Mouse (Mus musculus) layer of hippocampus, postnatal 14 days (tissue): ENCODE data around the gene Ppp2r5b. TPM values are rescaled to one million over a fixed set of nuclear protein-coding genes. Genes with fewer than 3 reads are reported as not detected.

Source experiments
- DNase-seq, 2 experiments: peaks; one replicate each; pipeline ENCODE4 v3.0.0; 2021 to 2022; ENCODE audit warnings: low spot score in 2 of 2, mixed read lengths in 1 of 2
- total RNA-seq, 2 experiments: library from RNA; stranded (reverse); gene quantifications; 2 replicates each; pipeline ENCODE4 v1.2.3; 2021

The Ppp2r5b gene
- total RNA-seq, 2 experiments from 2014 or later, result 158 to 170 TPM

GRCm38 (mm10) chr19:6269798-6270475 is 34.3 kb upstream of the Ppp2r5b start:
- DNase-seq, result no peak

GRCm38 (mm10) chr19:6268670-6269132 is 33.0 kb upstream of the Ppp2r5b start:
- DNase-seq, result no peak

- DNase-seq, result peak; percentile 77 to 87
Observed at GRCm38 (mm10) chr19:6268170-6268528, 32.5 kb upstream of the Ppp2r5b start.

- no peak for DNase-seq
Observed at GRCm38 (mm10) chr19:6267306-6268169, 31.9 kb upstream of the Ppp2r5b start.

- DNase-seq, result no peak
Observed at GRCm38 (mm10) chr19:6265727-6266182, 30.1 kb upstream of the Ppp2r5b start.

GRCm38 (mm10) chr19:6264945-6265344 is 29.3 kb upstream of the Ppp2r5b start:
- no peak for DNase-seq

- no peak for DNase-seq
Observed at GRCm38 (mm10) chr19:6264200-6264599, 28.5 kb upstream of the Ppp2r5b start.

- DNase-seq, result no peak
Observed at GRCm38 (mm10) chr19:6262839-6263433, 27.3 kb upstream of the Ppp2r5b start.

- DNase-seq, result peak; percentile 65 to 68
Observed at GRCm38 (mm10) chr19:6262222-6262621, 26.6 kb upstream of the Ppp2r5b start.

GRCm38 (mm10) chr19:6261379-6261778 is 25.7 kb upstream of the Ppp2r5b start:
- DNase-seq, result no peak

- no peak for DNase-seq
Observed at GRCm38 (mm10) chr19:6260946-6261345, 25.3 kb upstream of the Ppp2r5b start.

GRCm38 (mm10) chr19:6260428-6260827 is 24.8 kb upstream of the Ppp2r5b start:
- DNase-seq, result no peak

- no peak for DNase-seq
Observed at GRCm38 (mm10) chr19:6253021-6253420, 17.3 kb upstream of the Ppp2r5b start.

- DNase-seq, result no peak
Observed at GRCm38 (mm10) chr19:6247526-6248300, 12.0 kb upstream of the Ppp2r5b start.

- no peak for DNase-seq
Observed at GRCm38 (mm10) chr19:6245806-6246205, 10.1 kb upstream of the Ppp2r5b start.

- no peak for DNase-seq
Observed at GRCm38 (mm10) chr19:6243226-6243625, 7.6 kb upstream of the Ppp2r5b start.

GRCm38 (mm10) chr19:6242281-6242680 is 6.6 kb upstream of the Ppp2r5b start:
- no peak for DNase-seq

GRCm38 (mm10) chr19:6241274-6242107 is 5.8 kb upstream of the Ppp2r5b start, which contains the start of gene Atg2a:
Gene Atg2a (plus strand): TSS chr19:6241668.
- DNase-seq, result peak; percentile 96 to 98

GRCm38 (mm10) chr19:6240725-6241124 is 5.1 kb upstream of the Ppp2r5b start:
- no peak for DNase-seq

GRCm38 (mm10) chr19:6240136-6240535 is 4.5 kb upstream of the Ppp2r5b start:
- no peak for DNase-seq
